Mouse (Mus musculus) retina, adult 2 months (tissue): ENCODE data around the gene Gm3159.
"Not testable (repeated sequence)": the region's sequence is repeated elsewhere in the genome, so short reads cannot be mapped to it uniquely, and the experiment has no call there.

Experiments used
- DNase-seq: peaks from one replicate; pipeline ENCODE4 v3.0.0-alpha.2; 2012; ENCODE audit warnings: low read depth, low spot score

Gm3159 gene

GRCm38 (mm10) chr14:4397226-4397625 is at the start of gene Gm3159:
Gene Gm3159 (plus strand): TSS chr14:4397526.
- DNase-seq = not testable (repeated sequence)

- DNase-seq = not testable (repeated sequence)
Observed at GRCm38 (mm10) chr14:4368991-4369390, 28.3 kb upstream of the Gm3159 start.

- not testable (repeated sequence) for DNase-seq
Observed at GRCm38 (mm10) chr14:4369691-4370090, 27.6 kb upstream of the Gm3159 start.

GRCm38 (mm10) chr14:4377871-4378270 is 19.5 kb upstream of the Gm3159 start:
- not testable (repeated sequence) for DNase-seq

GRCm38 (mm10) chr14:4385606-4386005 is 11.7 kb upstream of the Gm3159 start:
- not testable (repeated sequence) for DNase-seq

- not testable (repeated sequence) for DNase-seq
Observed at GRCm38 (mm10) chr14:4392841-4393530, 4.3 kb upstream of the Gm3159 start.

- not testable (repeated sequence) for DNase-seq
Observed at GRCm38 (mm10) chr14:4398624-4399023, 1.3 kb downstream of the Gm3159 start.

- not testable (repeated sequence) for DNase-seq
Observed at GRCm38 (mm10) chr14:4400115-4400789, 2.9 kb downstream of the Gm3159 start.

- not testable (repeated sequence) for DNase-seq
Observed at GRCm38 (mm10) chr14:4401245-4401644, 3.9 kb downstream of the Gm3159 start.

GRCm38 (mm10) chr14:4403840-4404239 is 6.5 kb downstream of the Gm3159 start:
- DNase-seq = not testable (repeated sequence)

- not testable (repeated sequence) for DNase-seq
Observed at GRCm38 (mm10) chr14:4409939-4410338, 12.6 kb downstream of the Gm3159 start.

- DNase-seq = not testable (repeated sequence)
Observed at GRCm38 (mm10) chr14:4414965-4415835, 17.9 kb downstream of the Gm3159 start, which contains the start of gene Gm3164. Gene Gm3164 (plus strand): TSS chr14:4415448.

- DNase-seq = not testable (repeated sequence)
Observed at GRCm38 (mm10) chr14:4430692-4431091, 33.4 kb downstream of the Gm3159 start, which contains the start of gene Gm3173. Gene Gm3173 (plus strand): TSS chr14:4430992.
